Mouse (Mus musculus): ENCODE measurements around the gene Gm648.

DNA sequence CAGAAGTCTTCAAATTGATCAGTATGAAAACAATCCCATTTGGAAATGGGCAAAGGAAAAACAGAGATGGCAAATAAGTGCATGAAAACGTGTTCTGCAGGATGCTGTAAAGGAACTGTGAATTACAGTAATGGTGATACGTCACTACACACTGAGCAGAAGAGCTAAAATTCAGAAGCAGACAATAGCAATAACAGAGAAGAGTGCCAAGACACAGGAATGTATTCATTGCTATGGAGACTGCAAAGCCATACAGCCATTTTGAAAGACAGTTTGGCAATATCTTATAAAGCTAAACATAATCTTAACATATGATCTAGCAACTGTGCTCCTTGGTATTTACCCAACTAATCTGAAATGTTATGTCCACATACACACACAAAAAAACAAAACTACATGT, 28.8 kb upstream of the Gm648 start:
- TF ChIP-seq POLR2A (IDR thresholded peaks at IDR 0.05; ENCODE audit: low read depth, low read length), result no peak
- no peak for TF ChIP-seq CTCF (IDR thresholded peaks at IDR 0.05; ENCODE audit: extremely low read depth, insufficient read length, insufficient replicate concordance, low read depth, low read length)
